16 mouse cellular contexts compared by ENCODE assay signal in genomic region chr4:151777451-151777850, GRCm38 (mm10).
A peak's percentile ranks its signal among the peaks of the same experiment; 100 is the strongest.
DNase-seq lines count a peak whose midpoint lies in the region; ATAC-seq lines count a peak whose summit lies in the region.
"Had no signal": no experiment of that assay in that cellular context is flagged by ENCODE, and none has a peak within 500 bp of the region (broad histone marks: within the 10 kb centered on the region; RNA-seq: fewer than 3 reads in every experiment).

No protein-coding gene starts in this region.

- no peak overlapping the region for H3K9ac ChIP-seq in kidney, embryonic 15.5 days
- H3K9ac ChIP-seq in lung, embryonic 16.5 days (ENCODE audit: low read length) = no peak overlapping the region
- H3K9ac ChIP-seq in forebrain, embryonic 16.5 days (replicated peaks; ENCODE audit: low read depth, low read length) = no peak overlapping the region
- H3K9ac ChIP-seq: embryonic facial prominence, embryonic 15.5 days; forebrain, embryonic 12.5 days had no signal

- H3K27me3 ChIP-seq in kidney, embryonic 15.5 days = no peaks in the 10 kb centered on the region
- no peaks in the 10 kb centered on the region for H3K27me3 ChIP-seq in lung, embryonic 16.5 days (ENCODE audit: control insufficient read depth, insufficient read depth, low read depth, low read length)
- H3K27me3 ChIP-seq in forebrain, embryonic 16.5 days (replicated peaks; ENCODE audit: control insufficient read depth, insufficient read depth, low read length) = no peaks in the 10 kb centered on the region
- H3K27me3 ChIP-seq: embryonic facial prominence, embryonic 15.5 days; forebrain, embryonic 12.5 days had no signal

- WGBS in kidney, embryonic 15.5 days = 82% methylated on average over 6 of the region's 6 CpGs
- 60% methylated on average over 6 of the region's 6 CpGs for WGBS in lung, embryonic 16.5 days
- WGBS in forebrain, embryonic 16.5 days = 60% methylated on average over 6 of the region's 6 CpGs

- no peak overlapping the region for H3K4me3 ChIP-seq in kidney, embryonic 15.5 days (replicated peaks)
- H3K4me3 ChIP-seq in lung, embryonic 16.5 days (ENCODE audit: low read length) = no peak overlapping the region
- no peak overlapping the region for H3K4me3 ChIP-seq in forebrain, embryonic 16.5 days (replicated peaks; ENCODE audit: low read length)
- H3K4me3 ChIP-seq: embryonic facial prominence, embryonic 15.5 days; forebrain, embryonic 12.5 days; left cerebral cortex, adult 2 months; midbrain, embryonic 10.5 days had no signal

- H3K27ac ChIP-seq in kidney, embryonic 15.5 days = no peak overlapping the region
- H3K27ac ChIP-seq in lung, embryonic 16.5 days (ENCODE audit: low read length) = peak overlapping the region; percentile 25; the same call in 1 of the 2 replicates
- H3K27ac ChIP-seq in forebrain, embryonic 16.5 days (ENCODE audit: low read length) = no peak overlapping the region
- H3K27ac ChIP-seq: embryonic facial prominence, embryonic 15.5 days; forebrain, embryonic 12.5 days; left cerebral cortex, adult 2 months; midbrain, embryonic 10.5 days had no signal

- no peak for ATAC-seq in kidney, embryonic 15.5 days (replicated peaks; ENCODE audit: low FRiP score)
- ATAC-seq in lung, embryonic 16.5 days (ENCODE audit: low read depth) = peak; percentile 60; the same call in 1 of the 2 replicates
- ATAC-seq in inflammation-experienced regulatory T-cells, adult 6 months = no peak
- no peak for ATAC-seq in forebrain, embryonic 16.5 days
- ATAC-seq in activated CD4-positive, CD25-positive, alpha-beta regulatory T cell, adult 4 months = no peak
- ATAC-seq: hindbrain, embryonic 16.5 days had no signal

- no peaks in the 10 kb centered on the region for H3K4me1 ChIP-seq in kidney, embryonic 15.5 days
- peaks cover 6% of the 10 kb centered on the region for H3K4me1 ChIP-seq in lung, embryonic 16.5 days (replicated peaks; ENCODE audit: control insufficient read depth, insufficient read depth, low read length)
- H3K4me1 ChIP-seq in forebrain, embryonic 16.5 days (replicated peaks; ENCODE audit: control insufficient read depth, insufficient read depth, low read length) = peaks cover 14% of the 10 kb centered on the region; the same call in 1 of the 2 replicates
- H3K4me1 ChIP-seq: forebrain, embryonic 12.5 days; midbrain, embryonic 10.5 days had no signal

- H3K4me2 ChIP-seq in kidney, embryonic 15.5 days = no peak overlapping the region
- no peak overlapping the region for H3K4me2 ChIP-seq in lung, embryonic 16.5 days (ENCODE audit: low read depth, low read length)
- no peak overlapping the region for H3K4me2 ChIP-seq in forebrain, embryonic 16.5 days (ENCODE audit: low read length)
- H3K4me2 ChIP-seq: embryonic facial prominence, embryonic 15.5 days; forebrain, embryonic 12.5 days had no signal

- H3K9me3 ChIP-seq in kidney, embryonic 15.5 days (replicated peaks) = no peaks in the 10 kb centered on the region
- H3K9me3 ChIP-seq in lung, embryonic 16.5 days (ENCODE audit: control insufficient read depth, low read length) = no peaks in the 10 kb centered on the region
- H3K9me3 ChIP-seq in forebrain, embryonic 16.5 days (ENCODE audit: control insufficient read depth, low read length) = no peaks in the 10 kb centered on the region
- H3K9me3 ChIP-seq: embryonic facial prominence, embryonic 15.5 days; forebrain, embryonic 12.5 days; midbrain, embryonic 10.5 days had no signal

- 0 out of 2 replicates have a peak, but pooled peaks cover 3% of the 10 kb centered on the region for H3K36me3 ChIP-seq in kidney, embryonic 15.5 days
- no peaks in the 10 kb centered on the region for H3K36me3 ChIP-seq in lung, embryonic 16.5 days (ENCODE audit: control insufficient read depth, insufficient read depth, low read length)
- H3K36me3 ChIP-seq in forebrain, embryonic 16.5 days (ENCODE audit: control insufficient read depth, insufficient read depth) = no peaks in the 10 kb centered on the region

- peak; percentile 21 for DNase-seq in kidney, adult 11 months
- peak; percentile 58 for DNase-seq in cerebellum, adult 9-10 months
- DNase-seq in cerebellum, postnatal 36 days = peak; percentile 56 to 58
- DNase-seq: liver; right cerebral cortex, postnatal 4 days; thymus, postnatal 14 days had no signal
